Mouse (Mus musculus) adrenal gland, postnatal 25 days (tissue): Measurements from ENCODE around the gene Ctnna3. TPM values are rescaled to one million over a fixed set of nuclear protein-coding genes. Genes with fewer than 3 reads are reported as not detected.
A peak's percentile ranks its signal among the peaks of the same experiment; 100 is the strongest.
"Not testable (repeated sequence)": the region's sequence is repeated elsewhere in the genome, so short reads cannot be mapped to it uniquely, and the experiment has no call there.

Experiments
- DNase-seq: peaks from one replicate; pipeline ENCODE4 v3.0.0; 2021; ENCODE audit warnings: mixed read lengths
- total RNA-seq: library from RNA; stranded (reverse); gene quantifications from 2 replicates; pipeline ENCODE4 v1.2.3, GENCODE M21; 2021

Ctnna3 gene
- total RNA-seq, 1 experiment from 2014 or later: 1.2 TPM

- DNase-seq: no peak
Measured at GRCm38 (mm10) chr10:64639061-64639460, 1209.2 kb downstream of the Ctnna3 start.

- no peak for DNase-seq
Measured at GRCm38 (mm10) chr10:64641093-64641492, 1211.2 kb downstream of the Ctnna3 start.

- DNase-seq: no peak
Measured at GRCm38 (mm10) chr10:64641576-64641975, 1211.7 kb downstream of the Ctnna3 start.

- DNase-seq: no peak
Measured at GRCm38 (mm10) chr10:64643976-64644375, 1214.1 kb downstream of the Ctnna3 start.

- DNase-seq: no peak
Measured at GRCm38 (mm10) chr10:64661190-64661589, 1231.3 kb downstream of the Ctnna3 start.

- DNase-seq: no peak
Measured at GRCm38 (mm10) chr10:64671469-64671868, 1241.6 kb downstream of the Ctnna3 start.

- no peak for DNase-seq
Measured at GRCm38 (mm10) chr10:64675796-64676195, 1245.9 kb downstream of the Ctnna3 start.

- DNase-seq: no peak
Measured at GRCm38 (mm10) chr10:64710017-64710416, 1280.1 kb downstream of the Ctnna3 start.

GRCm38 (mm10) chr10:64718036-64718435 lies 1288.1 kb downstream of the Ctnna3 start:
- DNase-seq: no peak

- no peak for DNase-seq
Measured at GRCm38 (mm10) chr10:64735692-64736091, 1305.8 kb downstream of the Ctnna3 start.

GRCm38 (mm10) chr10:64736616-64737015 lies 1306.7 kb downstream of the Ctnna3 start:
- no peak for DNase-seq

GRCm38 (mm10) chr10:64741721-64742120 lies 1311.8 kb downstream of the Ctnna3 start:
- not testable (repeated sequence) for DNase-seq

GRCm38 (mm10) chr10:64744099-64744498 lies 1314.2 kb downstream of the Ctnna3 start:
- not testable (repeated sequence) for DNase-seq

- DNase-seq: no peak
Measured at GRCm38 (mm10) chr10:64748651-64749050, 1318.8 kb downstream of the Ctnna3 start.

GRCm38 (mm10) chr10:64750791-64751190 lies 1320.9 kb downstream of the Ctnna3 start:
- no peak for DNase-seq

- no peak for DNase-seq
Measured at GRCm38 (mm10) chr10:64836315-64836714, 1406.4 kb downstream of the Ctnna3 start.

- peak; percentile 2 for DNase-seq
Measured at GRCm38 (mm10) chr10:64861439-64861838, 1431.5 kb downstream of the Ctnna3 start.

- DNase-seq: no peak
Measured at GRCm38 (mm10) chr10:64870888-64871287, 1441.0 kb downstream of the Ctnna3 start.

GRCm38 (mm10) chr10:64876506-64876905 lies 1446.6 kb downstream of the Ctnna3 start:
- no peak for DNase-seq

GRCm38 (mm10) chr10:64879860-64880259 lies 1450.0 kb downstream of the Ctnna3 start:
- no peak for DNase-seq

- no peak for DNase-seq
Measured at GRCm38 (mm10) chr10:64886946-64887345, 1457.0 kb downstream of the Ctnna3 start.

GRCm38 (mm10) chr10:64892458-64892857 lies 1462.6 kb downstream of the Ctnna3 start:
- no peak for DNase-seq

GRCm38 (mm10) chr10:64898739-64899138 lies 1468.8 kb downstream of the Ctnna3 start:
- no peak for DNase-seq

GRCm38 (mm10) chr10:64901726-64902125 lies 1471.8 kb downstream of the Ctnna3 start:
- DNase-seq: no peak

GRCm38 (mm10) chr10:64940975-64941374 lies 1511.1 kb downstream of the Ctnna3 start:
- no peak for DNase-seq
